Mouse (Mus musculus) liver, embryonic 14.5 days (tissue): ENCODE measurements around the gene Cldn20.

Experiments used
- CTCF ChIP-seq: IDR thresholded peaks from 2 replicates; pipeline ENCODE4 v1.5.1; 2016; ENCODE audit warnings: antibody characterized with exemption, low read depth, control low read depth
- EP300 ChIP-seq: IDR thresholded peaks from 2 replicates; pipeline ENCODE4 v1.6.1; 2016; ENCODE audit warnings: antibody characterized with exemption, low read depth

DNA sequence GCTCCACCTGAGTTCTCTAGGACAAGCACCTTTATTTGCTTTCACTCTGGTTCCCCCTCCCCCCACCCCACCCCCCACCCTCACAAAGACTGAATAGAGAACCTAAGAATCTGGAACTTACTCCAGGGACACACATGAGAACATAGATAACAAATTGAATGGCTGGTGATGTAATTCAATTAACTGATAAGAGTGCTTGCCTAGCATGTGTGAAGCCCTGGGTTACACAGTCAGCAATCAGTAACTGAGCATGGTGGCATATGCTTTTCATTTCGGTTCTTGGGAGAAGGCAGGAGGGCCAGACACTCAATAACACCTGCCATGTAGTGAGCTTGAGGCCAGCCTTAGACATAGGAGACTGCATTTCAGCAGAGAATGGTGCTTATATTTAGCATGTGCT lies 23.9 kb downstream of the Cldn20 start:
- no peak for TF ChIP-seq EP300
- TF ChIP-seq CTCF: no peak
